Mouse (Mus musculus) gastrocnemius, adult 2 months (tissue): ENCODE data around the gene Zfp618. TPM values are rescaled to one million over a fixed set of nuclear protein-coding genes. Genes with fewer than 3 reads are reported as not detected.

Experiments used
- DNase-seq: peaks from one replicate; pipeline ENCODE4 v3.0.0; 2022
- H3K27ac ChIP-seq: fragments of 200-600 bp; 2 replicates; pipeline ENCODE4 v1.8.1; 2022; ENCODE audit warnings: mild to moderate bottlenecking
- H3K4me3 ChIP-seq: fragments of 200-600 bp; 2 replicates; pipeline ENCODE4 v1.8.1; 2022; ENCODE audit warnings: mild to moderate bottlenecking, moderate library complexity
- CTCF ChIP-seq: fragments of 200-600 bp; IDR thresholded peaks from 2 replicates; pipeline ENCODE4 v1.8.1; 2022; ENCODE audit warnings: antibody characterized with exemption, mild to moderate bottlenecking, moderate library complexity
- intact Hi-C: fragments of 180-260 bp; cut with DNase I; formaldehyde crosslinking; loops from one replicate; pipeline ENCODE4 v1.15.1; 2025
- long read RNA-seq, 2 experiments: library from polyadenylated mRNA; stranded (forward); transcript quantifications; one replicate each; pipeline ENCODE4 v2.0.0; 2021
- total RNA-seq, 2 experiments: library from RNA; stranded (reverse); gene quantifications; 2 replicates each; pipeline ENCODE4 v1.2.3; 2021

Gene Zfp618
- total RNA-seq = under 1 TPM; 0.18 to 0.20 TPM
- long read RNA-seq, experiment 1, partial matches to known transcripts = 0 of 1 reads
- long read RNA-seq, experiment 1, other reads (novel, unspliced or antisense) = 1 of 1 reads
- long read RNA-seq, experiment 2 = 0 reads

DNA sequence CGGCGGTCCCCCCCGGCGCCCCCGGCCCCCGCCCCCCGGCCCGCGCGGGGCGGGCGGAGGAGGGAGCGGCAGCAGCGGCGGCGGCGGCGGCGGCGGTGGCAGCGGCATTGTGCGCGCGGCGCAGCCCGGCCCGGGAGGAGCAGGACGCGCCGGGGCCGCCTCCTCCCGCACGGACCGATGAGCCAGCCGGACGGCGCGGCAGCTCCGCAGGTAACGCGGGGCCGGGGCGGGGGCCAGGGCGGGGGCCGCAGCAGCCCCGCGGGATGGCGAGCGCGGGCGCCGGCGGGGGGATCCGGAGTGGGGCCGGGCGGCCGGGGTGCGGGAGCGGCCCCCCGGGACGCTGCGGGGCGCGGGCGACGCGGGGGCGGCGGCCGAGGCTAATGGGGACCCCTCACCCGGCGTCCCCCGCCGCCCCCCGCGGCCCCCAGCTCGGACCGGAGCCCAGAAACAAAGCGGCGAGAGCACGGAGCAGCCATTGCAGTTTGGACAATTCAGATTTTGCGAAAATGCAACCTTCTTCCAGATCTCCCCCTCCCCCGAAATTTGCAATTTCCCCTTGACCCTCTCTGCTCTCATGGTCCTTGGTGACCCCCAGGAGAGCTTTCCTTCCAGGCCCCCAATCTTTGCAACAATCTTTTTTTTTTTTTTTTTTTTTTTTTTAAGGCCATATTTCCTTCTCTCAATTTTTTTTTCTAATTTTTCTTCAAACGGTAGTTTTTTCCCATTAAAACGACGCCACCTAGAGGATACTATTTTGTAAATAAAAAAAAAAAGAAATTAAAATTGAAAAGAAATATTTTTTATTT, at the start of gene Zfp618:
Zfp618 (plus strand) TSS at position 77 of the 806 bp plus-strand sequence.
- TF ChIP-seq CTCF = peak; percentile 43
- H3K4me3 ChIP-seq = peak within 1 kb of the TSS; percentile 76
- DNase-seq = peak; percentile 39
- intact Hi-C loops = no loop called here
- H3K27ac ChIP-seq = 0 out of 2 replicates have a peak within 1 kb of the TSS, but pooled peaks have one; percentile 24

DNA sequence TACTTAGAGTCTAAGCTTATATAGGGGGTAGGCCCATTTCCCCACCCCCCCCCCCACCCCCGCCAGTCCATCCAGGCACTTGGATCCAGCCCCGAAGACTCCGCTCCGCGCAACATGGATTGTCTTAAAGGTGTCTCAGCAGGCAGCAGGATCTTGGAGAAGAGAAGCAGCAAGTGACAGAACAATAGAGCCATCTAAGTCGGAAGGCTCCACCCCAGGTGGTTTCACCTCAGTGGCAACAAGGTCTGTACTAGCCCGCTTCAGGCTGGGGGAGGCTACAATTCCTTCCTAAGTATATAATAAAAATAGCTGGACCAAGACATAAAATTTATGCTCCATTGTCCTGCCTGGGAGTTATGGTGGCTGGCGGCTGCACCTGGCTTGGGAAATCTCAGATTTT, 48.3 kb upstream of the Zfp618 start:
- TF ChIP-seq CTCF = no peak
- no peak overlapping the region for H3K27ac ChIP-seq
- no peak for DNase-seq
- intact Hi-C loops = no loop called here
- H3K4me3 ChIP-seq = no peak overlapping the region

DNA sequence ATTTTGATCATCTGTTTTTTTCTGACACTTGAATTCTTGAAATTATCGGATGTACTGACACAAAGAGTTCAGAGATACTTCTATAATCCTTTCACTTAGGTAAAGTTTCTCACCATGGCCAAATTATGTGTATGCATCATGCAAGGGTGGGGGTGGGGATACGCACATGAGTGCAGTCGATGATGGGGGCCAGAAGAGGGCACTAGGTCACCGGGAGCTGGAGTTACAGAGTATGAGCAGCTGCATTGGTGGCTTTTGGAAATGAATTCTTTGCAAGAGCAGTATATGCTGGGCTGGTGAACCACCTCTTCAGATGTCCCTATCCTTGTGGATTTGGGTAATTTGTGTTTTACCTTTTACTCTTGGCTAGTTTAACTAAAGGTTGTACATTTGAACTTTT, 31.6 kb upstream of the Zfp618 start:
- DNase-seq = no peak
- Histone ChIP-seq H3K27ac (no peak overlapping the region), H3K4me3 (no peak overlapping the region)
- intact Hi-C loops = no loop called here
- peak; percentile 45 for TF ChIP-seq CTCF

DNA sequence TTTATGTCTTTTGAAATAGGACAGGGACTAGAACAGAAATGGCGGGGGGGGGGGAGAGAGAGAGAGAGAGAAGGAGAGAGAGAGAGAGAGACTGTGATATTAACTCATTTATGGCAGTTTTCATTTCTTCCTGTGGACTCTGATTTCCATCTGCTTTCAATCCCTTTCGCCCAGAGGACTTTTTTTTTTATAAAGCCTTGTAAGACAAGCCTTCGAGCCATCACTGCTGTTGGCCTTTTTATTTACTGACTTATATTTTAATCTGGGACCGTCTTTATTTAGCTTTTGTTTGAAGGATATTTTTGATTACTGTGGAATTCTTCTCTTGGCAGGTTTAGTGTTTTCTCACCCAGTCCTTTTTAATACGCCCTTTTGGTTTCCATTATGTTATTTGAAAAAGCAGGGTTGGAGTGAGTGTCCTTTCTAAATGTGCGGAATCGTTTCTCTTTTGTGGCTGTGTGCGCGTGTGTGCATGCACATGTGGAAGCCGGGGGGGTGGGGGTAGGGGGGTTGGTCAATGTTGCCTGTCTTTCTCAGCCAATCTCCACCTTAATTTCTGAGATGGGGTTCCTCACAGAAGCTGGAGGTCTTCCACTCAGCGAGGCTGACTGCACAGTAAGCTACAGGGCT, 29.7 kb upstream of the Zfp618 start:
- no peak for TF ChIP-seq CTCF
- Histone ChIP-seq H3K27ac (no peak overlapping the region), H3K4me3 (no peak overlapping the region)
- intact Hi-C loops = no loop called here
- DNase-seq = no peak

DNA sequence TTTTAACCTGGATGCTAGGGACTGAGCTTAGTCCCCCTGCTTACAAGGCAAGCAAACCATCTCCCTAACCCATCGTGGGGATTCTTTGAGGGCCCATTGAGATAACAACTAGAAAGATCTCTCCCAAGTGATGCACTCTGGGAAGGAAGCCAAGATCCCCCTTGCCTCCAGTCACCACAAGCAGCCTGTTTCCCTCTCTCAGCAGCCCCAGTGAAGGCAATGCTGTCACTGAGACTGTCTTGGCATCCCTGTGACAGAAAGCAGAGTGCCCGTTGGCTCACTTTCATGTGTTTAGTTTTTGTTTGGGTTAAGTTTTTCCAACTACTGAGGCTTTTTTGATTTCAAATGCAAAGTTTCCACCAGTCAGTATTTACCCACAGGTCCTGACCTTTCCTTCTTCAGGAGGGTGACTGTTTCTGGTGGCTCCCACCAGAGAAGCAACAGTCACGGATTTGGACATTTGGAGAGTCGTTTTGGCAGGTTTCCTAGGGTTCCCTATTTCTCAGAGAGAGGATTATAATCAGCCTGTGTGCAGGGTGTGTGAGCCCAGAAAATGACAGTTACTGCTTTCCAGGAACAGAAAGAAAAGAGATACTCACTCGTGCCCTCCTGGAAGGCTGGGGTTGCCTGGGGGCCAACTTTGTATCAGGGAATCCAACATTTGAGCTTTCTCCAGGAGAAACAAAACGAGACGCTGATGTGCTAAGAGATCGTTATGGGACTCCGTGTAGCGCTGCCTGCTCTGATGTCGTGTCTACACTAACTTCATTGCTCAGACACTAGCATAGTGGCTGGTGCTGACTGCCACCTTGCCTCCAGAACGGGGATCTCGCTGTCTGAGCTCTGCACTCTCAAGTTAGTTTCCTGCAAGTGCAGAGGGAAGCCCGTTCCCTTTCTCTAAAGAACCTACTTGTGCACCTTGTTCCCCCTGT, 23.1 kb upstream of the Zfp618 start:
- intact Hi-C loops = loop anchor here (5.0 kb wide), 1 partner anchor 175 kb away; no protein-coding TSS in a partner anchor
- no peak for DNase-seq
- Histone ChIP-seq H3K4me3 (no peak overlapping the region), H3K27ac (no peak overlapping the region)
- TF ChIP-seq CTCF = no peak

DNA sequence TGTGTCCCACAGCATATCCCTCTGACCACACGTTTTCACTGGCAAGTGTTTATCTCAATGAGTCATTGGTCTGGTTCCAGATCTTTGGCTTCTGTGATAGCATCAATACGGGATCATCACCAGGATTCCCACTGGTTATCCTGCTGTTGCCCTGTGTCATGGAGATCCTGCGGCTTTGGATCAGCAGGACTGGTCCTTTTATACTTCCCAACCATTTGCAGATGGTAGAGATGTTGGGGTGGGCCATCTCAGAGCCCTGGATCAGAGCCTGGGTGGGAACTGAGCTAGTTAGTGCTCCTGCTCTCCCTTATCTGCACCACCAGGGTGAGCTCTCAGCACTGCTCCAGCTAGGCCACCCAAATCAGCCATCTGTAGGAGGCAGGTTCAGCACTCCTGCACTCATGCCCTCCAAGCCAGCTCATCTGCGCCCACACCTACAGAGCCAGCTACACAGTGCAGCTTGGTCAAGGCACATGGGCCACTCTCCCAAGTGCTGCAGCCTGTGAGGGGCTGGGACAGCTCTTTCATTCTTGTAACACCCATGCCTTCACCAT, 21.0 kb upstream of the Zfp618 start:
- intact Hi-C loops = loop anchor here (5.0 kb wide), 1 partner anchor 173 kb away; no protein-coding TSS in a partner anchor
- peak; percentile 16 for DNase-seq
- no peak overlapping the region for H3K4me3 ChIP-seq
- H3K27ac ChIP-seq = no peak overlapping the region
- peak; percentile 32; the same call in 1 of the 2 replicates for TF ChIP-seq CTCF

DNA sequence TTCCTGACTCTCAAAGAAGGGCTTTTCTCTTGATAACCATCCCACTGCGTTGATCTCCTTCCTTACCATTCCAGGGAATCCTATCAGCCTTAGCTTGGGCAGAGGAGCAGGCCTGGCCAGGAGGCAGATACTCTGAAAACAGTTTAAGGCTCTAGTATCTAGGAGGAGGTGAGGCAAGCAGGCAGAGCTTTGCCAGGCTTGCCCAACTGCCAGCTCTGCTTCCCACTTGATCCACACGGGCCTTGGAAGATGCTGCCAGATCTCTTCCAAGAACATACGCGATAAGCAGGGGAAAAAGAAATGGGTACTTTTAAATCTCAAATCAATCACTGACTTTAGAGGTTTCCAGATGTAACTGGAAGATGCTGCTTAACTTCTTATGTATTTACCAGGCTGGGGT, 1.6 kb upstream of the Zfp618 start:
- H3K27ac ChIP-seq = no peak overlapping the region
- no peak for DNase-seq
- no peak for TF ChIP-seq CTCF
- H3K4me3 ChIP-seq = no peak overlapping the region
- intact Hi-C loops = no loop called here

DNA sequence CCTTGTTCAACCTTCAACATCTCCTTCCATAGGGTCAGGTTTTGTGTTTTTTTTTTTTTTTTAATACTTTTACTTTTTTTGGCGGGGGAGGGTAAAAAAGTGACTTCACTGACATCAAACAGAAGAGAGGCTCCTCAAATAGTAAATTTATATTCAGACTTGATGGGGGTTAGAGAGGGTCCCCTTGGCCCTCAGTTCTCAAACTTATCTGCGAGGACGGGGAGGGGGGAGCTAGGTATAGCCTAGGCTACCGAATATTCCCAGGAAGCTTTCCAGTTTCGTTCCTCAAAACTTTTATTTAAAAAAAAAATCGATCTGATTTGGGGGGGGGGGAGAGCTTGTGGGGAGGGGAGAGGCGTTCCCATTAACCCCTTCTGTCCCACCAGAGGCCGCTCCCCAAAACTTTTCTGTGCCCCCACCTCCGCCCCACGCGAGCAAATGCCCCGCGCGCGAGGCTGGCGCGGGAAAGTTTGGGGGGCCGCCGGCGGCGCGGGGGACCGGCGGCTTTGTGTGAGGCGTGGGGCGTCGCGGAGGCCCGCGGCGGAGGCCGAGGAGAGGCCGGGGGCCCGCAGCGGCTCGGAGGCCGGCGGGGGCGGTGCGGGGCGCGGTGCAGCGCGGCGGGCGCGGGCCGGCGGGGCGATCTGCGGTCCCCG, 403 bp upstream of the Zfp618 start:
- Histone ChIP-seq H3K4me3 (peak overlapping the region; percentile 76), H3K27ac (no peak overlapping the region)
- no peak for TF ChIP-seq CTCF
- intact Hi-C loops = no loop called here
- no peak for DNase-seq

DNA sequence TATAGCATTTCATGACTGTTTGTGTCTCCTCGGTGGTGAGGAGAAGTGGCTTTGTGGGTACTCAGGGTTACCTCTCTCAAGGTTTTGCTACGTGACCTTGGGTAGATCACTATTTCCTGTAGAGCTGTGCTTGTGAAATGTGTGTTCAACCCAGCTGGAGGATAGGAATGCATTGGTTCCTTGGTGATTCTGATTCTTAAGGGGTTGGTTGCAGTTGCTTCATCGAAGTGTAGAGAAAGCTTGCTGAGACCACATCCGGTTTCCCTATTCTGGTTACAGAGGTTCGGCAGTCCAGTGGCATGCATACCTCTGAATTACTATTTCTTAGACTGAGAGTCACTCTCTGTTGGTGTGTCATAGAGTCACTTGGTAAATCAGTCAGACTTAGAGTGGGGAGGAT, 4.2 kb downstream of the Zfp618 start:
- H3K27ac ChIP-seq = no peak overlapping the region

DNA sequence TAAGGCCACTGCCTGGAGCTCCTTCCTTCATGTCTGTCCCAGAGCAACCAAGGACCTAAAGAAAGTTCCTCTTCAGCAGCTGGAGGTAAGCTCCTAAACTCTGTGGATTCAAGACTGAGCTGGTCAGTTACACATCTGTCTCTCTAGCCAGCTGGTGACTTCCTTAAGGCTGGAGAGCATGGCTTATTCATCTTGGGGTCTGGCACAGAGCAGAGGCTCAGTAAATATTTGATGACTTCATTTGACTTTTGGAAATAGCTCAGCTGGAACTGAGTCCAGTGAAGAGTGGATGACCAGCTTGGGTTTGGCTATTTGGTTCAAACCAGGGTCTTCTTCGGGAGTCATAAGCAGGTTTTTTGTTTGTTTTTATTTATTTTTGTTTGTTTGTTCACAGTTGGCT, 6.6 kb downstream of the Zfp618 start:
- no peak for DNase-seq
- H3K4me3 ChIP-seq = no peak overlapping the region
- no peak overlapping the region for H3K27ac ChIP-seq
- intact Hi-C loops = no loop called here
- no peak for TF ChIP-seq CTCF

More for the DNA sequence above, 4.2 kb downstream of the Zfp618 start:
- no peak for TF ChIP-seq CTCF
- H3K4me3 ChIP-seq = no peak overlapping the region
- DNase-seq = no peak
- intact Hi-C loops = no loop called here

DNA sequence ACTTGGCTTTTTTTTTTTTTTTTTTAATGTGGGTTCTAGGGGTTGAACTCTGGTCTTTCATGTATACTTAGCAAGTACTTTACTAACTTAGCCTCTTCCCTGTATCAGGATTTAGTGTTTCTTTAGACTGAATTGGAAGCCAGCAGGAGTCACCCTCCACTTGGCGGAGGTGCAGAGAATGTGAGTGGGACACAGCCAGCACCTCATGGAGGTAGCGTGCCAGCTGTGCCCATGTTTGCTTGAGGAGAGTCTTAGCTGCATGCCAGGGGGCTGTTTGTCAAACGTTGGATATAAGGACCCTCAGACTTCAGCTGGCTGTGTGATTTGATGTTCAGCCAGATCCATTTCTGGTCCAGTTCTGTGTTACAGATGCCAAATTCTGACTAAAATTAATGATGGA, 7.7 kb downstream of the Zfp618 start:
- no peak for DNase-seq
- H3K27ac ChIP-seq = no peak overlapping the region
- no peak overlapping the region for H3K4me3 ChIP-seq
- no peak for TF ChIP-seq CTCF
- intact Hi-C loops = no loop called here

DNA sequence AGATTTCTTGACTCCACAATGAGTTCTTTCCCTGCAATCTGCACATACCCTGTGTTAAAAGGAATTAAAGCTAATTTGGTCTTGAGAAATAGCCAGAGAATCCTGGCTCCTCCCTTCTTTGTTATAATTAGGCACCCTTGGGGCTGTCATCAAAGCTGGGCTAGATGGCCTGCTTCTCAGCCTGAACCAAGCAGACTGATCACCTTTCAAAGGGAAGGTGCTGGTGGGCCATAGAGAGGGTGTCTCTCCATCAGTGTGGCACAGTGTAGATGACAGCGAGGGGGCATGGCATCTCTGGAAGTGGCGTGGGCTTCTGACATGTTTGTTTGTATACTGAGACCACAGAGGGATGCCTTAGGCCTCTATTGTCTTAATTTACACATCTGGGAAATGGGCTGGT, 9.5 kb downstream of the Zfp618 start:
- Histone ChIP-seq H3K4me3 (no peak overlapping the region), H3K27ac (no peak overlapping the region)
- DNase-seq = no peak
- TF ChIP-seq CTCF = no peak
- intact Hi-C loops = no loop called here
